Mouse (Mus musculus) spleen, adult 18-20 months (tissue): ENCODE data around the gene Adarb1.

Experiments used
- DNase-seq, 2 experiments: peaks; one replicate each; pipeline ENCODE4 v3.0.0; 2022; ENCODE audit warnings: mixed read lengths in 2 of 2

Adarb1 gene

DNA sequence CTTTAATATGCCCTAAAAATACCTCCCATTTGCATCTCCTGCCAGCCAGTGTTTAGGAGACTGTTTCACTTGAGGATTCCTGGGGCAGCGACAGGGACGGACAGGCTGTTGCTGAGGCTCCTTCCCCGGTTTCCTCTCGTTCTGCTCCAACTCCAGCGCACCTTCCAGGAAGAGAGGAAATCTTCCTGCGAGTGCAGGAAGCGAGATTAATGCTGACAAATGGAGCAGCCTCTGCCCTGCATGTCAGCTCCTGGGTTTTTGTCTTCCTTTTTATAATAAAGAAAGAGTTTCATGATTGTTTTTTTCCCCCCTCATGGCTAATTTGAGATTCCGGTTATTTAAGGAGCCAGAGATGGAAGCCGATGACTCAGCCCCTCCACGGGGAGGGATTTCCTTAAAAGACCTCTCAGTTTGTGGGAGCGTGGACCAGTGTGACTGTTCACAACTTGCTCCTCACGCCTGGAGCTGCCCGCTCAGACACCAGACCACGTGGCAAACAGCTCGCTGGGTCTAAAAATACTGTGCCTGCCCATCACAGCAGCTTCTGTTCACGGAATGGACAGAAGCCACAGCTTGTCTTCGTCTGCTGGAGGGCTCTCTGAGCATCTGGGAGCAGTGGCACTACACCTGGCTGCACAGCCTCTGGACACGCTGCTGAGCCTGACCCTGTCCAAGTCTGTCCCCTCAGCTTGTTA is 16.5 kb upstream of the Adarb1 start:
- DNase-seq = no peak

DNA sequence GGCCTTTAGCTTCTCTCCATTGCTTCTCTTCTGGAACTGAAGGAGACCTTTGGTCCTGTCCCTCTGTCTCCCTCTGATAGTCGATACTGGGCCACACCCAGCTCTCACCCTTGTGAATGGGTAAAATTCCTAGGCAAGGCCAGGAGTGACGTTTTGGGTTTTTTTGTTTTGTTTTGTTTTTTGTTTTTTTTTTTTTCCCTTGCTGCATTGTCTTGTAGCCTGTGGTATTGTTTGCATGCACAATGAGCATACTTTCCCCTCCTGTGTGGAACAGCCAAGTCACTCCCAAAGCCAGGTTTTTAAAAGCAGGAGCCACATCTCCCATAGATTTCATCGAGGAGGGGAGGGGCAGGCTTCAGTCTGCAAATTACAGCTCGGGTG is 16.0 kb upstream of the Adarb1 start:
- no peak for DNase-seq

DNA sequence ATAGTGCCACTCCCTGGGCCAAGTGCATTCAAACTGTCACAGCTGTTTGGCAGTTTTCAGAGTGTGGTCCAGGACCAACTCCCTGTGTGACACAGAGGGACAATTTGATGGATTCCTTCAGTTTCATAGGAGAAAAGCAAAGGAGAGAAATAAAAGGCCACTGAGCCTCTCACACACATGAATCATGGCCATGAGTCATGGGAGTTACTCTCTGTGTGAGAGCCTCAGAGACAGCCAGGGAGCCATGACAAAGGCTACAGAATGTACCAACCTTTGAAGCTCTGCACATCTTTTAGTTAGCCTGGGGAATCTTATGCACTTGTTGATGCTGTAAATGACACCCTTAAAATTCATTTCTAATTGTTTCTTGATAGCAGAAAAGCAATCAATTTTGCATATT is 12.7 kb upstream of the Adarb1 start:
- DNase-seq = no peak

DNA sequence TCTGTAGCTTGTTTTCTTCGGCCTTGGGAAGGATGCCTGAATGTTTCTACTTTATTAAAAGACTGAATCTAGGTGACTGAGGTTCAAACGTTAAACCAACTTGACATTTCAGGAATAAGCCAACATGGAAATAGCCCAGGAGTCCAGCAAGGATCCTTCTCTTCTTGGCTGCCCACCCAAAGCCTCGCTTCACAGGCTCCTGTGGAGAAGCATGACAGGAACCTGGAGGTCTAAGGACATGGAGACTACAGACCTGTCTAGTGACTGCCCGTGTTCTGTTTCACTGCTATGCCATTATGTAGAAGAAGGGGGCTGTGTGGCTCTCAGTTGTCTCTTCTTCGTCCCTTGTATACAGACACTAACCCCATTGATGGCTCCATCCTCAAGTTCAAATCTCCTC is 11.9 kb upstream of the Adarb1 start:
- no peak for DNase-seq

DNA sequence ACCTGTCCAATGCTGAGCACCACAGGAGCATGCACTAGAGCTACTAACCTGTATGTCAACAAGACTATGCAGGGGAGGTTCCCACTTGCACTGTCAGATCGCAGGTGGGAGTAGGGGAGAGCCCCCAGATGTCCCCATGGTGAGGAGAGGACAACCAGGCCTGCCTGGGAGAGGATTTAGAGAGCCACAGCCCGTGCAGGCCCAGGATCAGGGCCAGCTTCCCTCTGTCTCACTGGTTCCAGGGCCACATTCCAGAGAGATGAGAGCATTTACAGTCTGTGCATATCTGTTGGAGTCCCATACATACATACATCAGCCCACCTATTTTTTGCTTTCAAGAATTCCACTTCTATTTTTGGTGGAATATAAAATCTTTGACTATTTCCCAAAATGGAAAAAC is 9.5 kb upstream of the Adarb1 start:
- DNase-seq = no peak

DNA sequence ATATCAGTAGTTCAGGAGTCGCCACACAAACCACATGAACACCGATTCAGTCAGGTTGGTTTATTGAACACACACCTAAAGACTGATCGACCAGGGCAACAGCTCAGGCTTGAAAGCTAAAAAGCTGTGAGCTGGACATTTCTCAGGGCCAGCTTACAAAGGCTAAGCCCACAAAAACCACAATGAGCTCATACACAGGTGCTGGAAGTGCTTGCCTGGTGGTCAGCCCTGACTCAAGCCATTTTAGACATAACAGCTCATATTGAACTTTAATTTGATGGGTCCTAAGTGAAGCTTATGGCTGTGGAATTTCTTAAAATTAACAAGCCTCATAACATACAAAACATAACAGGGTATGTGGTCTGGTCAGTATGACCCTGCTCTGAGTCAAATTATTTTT is 2.1 kb upstream of the Adarb1 start:
- DNase-seq = no peak

DNA sequence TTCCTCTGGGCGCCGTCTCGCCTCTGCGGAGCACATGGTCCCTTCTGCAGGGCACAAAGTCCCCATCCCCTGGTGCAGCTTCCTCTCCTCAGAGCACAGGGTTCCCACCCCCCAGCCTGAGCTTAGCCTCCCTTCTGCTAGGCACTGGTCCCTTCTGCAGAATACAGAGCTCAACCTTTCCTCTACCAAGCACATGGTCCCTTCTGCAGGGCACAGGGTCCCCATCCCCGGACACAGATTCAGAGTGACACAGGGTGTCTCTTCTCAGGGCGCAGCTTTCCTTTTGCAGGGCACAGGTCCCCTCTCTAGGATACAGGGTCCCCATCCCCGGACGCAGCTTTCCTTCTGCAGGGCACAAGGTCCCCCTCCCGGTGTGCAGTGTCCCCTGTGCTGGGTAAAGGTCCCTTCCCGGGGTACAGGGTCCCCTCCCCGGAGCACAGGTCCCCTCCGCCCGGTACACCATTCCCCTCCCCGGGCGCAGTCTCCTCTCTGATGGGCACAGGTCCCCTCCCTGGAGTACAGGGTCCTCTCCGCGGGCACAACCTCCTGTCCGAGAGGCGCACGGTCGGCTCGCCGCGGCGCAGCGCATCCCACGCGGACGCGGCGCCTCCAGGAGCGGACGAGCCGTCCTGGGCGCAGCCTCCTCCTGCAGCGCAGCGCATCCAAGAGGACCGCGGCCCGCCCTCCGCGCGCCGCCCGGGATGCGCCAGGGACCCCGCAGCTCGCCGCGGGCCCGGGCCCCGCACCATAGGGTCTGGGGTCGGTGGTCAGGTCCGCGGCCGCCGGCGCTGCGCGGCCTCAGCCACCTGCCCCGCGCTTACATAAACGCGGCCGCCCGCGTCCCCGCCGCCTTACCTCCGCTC is 599 bp downstream of the Adarb1 start:
- DNase-seq = peak in 1 of 2 experiments; percentile 24

DNA sequence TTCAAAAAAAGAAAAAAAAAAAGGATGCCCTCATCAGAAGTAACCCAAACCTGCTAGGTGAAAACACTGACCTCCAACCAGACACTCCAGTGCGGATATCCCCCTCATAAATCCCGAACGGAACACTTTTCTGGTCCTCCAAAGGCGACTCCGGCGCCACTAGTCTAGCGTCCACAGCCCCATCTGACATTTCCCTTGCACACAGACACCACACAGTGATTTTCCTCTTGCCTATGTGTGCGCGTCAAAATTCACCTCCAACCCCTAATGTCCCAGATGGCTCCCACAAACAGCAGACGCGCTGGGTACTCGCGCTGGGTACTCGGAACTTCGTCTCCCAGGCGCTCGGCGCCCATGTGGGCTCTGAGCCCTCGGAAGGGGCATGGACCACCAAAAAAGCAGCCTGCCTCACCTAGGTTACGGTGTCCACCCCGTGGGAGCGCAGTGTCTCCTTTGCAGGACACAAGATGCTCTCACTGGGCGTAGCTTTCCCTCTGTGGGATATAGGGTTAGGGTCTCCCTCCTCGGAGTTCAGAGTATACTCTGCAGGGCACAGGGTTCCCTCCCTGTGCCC is 1.3 kb downstream of the Adarb1 start:
- no peak for DNase-seq

DNA sequence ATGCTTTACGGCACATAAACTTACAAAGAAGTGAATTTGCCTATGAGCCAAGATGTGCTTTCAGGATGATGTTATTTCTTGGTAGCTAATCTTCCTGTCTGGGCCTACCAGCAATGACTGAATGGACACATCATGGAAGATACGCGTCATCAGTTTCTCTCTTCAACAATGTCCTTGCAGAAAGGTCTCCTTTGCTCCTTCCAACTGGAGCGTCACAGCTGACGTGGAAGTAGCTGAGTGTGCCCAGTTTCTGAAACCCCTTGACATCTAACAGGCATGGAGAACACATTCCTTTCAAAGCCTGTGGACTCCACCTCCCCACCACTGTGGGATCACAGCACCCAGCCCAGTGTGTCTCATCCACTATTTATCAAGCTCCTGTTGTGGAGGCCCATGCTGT is 2.2 kb downstream of the Adarb1 start:
- no peak for DNase-seq

DNA sequence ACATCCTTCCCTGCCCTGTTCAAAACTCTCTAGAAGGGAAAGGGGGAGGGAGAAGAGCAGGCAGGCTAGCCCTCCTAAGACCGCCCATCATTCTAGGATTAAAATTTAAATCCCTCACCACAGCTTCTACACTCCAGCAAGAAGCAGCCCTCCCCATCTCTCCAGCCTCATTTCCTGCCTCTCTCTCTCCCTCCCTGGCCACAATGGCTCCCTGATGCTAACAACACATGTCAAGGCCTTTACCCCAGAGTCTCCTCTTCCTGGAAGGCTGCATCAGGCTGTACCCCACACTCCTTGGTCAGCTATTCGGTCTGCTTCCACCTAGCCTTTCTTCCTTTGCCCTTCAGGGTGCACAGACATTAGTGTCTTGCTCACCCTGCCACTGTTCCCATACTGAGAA is 4.3 kb downstream of the Adarb1 start:
- no peak for DNase-seq

DNA sequence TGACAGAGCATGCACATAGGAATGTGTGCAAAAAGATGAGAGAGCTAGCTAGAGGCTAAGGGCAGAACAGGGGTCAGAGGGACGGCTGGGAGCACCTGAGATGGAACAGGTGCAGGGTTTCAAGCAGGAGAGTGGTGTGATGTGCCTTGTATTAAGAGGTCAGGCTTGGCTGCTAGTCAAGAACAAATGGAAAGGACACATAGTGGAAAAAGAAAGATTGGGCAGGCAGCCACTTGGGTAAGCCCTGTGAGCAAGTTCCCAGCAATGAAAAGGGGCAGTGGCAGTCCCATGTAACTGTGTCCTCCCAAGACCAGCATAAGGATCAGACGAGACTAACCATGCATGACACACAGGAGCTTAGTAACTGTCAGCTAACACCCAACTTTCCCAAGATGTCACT is 8.9 kb downstream of the Adarb1 start:
- DNase-seq = no peak

DNA sequence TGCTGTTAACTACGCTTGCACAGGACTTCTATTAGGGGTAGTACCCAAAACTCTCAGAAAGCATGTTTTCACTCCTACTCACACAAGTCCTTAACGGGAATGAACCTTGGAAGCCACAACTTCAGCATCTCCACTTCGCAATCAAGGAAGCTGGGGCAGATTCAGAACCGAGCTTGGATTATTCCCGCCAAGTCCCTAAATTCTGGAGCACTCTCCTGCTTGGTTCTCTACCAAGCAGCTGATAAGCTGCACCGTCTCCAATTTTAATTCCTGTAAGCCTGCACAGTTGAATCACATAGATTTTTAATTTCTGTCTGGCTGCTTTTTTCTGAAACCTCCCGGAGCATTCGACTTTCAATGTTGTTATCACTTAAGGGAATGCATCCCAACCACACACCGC is 9.8 kb downstream of the Adarb1 start:
- DNase-seq = no peak

DNA sequence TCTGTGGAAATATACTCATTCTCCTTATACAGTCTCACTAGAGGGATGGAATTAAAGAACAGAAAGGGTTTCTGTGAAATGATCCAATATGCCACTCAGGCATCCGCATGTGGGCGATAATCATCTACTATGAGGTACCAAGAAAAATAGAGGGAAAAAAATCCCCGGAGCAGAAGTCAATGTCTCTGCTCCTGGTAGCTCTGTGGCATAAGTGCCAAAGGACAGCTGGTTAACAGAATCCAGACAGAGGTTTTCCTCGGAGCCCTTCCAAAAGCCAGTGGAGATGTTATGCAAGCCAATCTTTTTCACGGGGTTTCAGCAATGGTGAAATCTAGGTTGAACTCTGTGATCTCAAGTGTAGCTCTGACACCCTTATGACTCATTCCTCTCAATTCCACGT is 11.6 kb downstream of the Adarb1 start:
- no peak for DNase-seq

DNA sequence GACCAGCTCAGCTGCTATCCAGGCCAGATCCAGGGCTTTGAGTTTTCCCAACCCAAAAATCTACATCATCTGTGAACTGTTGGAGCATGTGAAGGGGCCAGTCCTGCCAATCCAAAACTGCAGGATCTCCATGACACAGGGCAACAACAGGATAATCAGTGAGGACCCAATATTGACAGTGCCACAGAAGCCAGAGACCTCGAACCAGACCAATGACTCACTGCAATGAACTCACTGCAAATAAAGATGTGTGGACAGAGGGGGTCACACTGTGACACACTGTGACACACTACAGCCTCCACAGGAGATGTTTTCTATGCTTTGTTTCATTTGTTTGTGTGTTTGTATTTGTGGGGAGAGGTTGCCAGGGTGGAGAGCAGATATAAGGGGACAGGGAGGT is 15.6 kb downstream of the Adarb1 start:
- DNase-seq = no peak

DNA sequence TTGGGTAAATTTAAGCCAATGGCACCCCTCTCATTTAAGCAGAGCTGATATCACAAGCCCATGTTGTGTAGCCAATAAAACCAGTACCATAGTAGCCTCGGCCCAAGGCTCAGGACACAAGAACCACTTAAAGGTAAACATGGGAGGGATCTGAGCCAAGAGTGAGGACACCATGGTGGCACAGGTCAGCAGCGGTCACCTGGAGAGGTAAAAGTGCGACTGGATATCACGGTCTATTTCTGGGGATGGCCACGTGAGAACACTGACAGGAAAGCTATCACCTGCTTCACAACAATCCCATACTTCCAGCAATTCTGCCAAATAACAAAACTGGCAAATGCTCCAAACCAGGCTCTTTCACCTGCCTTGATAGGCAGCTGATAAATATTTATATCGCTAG is 17.0 kb downstream of the Adarb1 start:
- no peak for DNase-seq

DNA sequence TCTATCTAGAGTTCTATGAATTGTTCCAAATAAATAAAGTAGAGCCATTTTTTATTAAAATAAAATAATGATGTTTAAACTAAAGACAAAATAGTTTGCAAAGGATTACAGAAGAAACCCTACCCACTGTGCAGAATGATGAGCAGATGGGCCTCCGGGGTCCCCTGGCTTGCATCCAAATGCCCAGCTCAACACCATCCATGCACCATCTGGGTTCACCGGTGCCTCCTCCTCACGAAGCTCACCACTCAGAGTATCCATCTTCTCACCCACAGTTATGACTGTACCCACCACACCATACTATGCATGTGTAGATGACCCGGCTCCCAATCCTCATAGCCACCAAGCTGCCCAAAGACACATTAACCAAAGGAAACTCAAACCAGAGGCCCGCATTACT is 18.1 kb downstream of the Adarb1 start:
- no peak for DNase-seq

DNA sequence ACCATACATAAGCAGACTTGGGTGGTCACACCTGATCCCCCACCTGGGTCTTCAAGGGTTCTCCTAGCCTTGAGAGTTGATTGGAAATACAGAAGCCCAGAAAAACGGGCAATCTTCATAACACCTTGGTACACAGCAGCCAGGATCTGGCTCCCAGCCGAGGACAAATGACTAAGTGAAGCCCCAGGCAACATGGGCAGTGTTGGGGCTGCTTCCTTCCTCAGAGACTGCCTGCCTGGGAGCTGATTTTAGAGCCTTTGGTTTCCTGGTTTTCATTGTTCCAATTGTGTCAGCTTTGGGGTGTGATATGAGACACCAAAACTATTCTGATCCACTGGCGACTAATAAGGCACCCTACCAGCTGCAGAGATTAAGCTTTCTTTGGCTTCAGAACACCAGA is 20.0 kb downstream of the Adarb1 start:
- DNase-seq = no peak

DNA sequence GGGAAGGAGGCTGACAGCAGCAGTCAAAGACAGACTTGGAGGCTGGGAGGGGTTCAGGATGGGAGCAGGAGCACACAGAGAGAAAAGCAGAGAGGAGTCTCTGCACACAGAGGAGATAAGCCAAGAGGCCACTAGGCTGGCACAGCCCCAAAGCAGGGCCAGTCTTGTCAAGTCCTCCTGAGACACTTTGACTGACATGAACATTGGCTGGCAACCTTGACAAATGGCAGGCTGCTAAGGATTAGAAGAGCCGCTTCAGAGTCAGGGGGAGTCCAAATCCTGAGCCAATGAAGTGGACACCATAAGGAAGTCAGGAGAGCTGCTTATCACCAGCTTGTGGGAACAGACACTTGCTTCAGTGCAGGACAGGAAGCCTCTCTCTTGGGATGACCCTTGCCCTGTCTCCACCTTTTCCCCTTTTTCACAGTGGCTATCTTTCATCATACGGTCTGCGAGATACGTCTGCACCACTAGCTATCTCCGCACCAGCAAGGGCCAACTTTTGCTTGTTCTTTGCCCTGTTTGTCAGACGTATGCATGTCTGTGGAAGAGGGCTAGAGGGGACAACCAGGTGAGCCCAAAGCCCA is 20.9 kb downstream of the Adarb1 start:
- no peak for DNase-seq

DNA sequence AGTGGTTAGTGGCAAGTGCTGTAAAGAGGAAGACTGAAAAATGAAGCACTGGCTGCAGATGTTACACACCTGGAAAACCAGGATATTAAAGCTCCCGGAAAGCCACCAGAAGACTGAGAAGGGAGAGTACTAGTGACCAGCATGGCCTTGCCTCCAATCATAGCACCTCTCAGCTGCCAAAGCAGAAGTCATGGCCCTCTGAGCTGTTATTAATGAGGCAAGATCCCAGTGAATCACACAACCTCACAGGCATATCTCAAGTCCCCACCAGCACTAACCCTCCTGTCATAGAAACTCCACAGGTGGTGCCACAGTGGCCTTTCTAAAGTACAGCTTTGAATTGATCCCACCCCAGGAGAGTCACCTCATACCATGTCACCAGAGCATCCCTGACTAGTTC is 22.1 kb downstream of the Adarb1 start:
- no peak for DNase-seq

DNA sequence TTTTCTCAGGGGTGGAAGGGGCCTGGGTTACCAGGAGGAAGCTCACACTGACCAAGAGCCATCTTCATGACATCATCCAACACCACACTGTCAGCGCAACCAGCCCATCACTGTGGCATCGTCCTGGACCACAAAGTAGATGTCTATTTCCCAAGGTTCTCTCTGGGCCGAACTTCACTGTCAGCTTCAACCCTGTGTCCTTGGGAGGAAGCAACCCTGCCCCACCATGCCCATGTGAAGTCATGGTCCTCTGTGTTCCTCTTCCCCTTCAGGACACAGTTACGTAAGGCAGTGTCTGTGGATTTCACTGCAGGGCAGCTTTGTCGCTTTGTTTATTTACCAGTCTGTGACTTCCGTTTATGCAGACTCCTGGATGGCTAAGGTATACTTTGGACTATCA is 27.0 kb downstream of the Adarb1 start:
- no peak for DNase-seq

DNA sequence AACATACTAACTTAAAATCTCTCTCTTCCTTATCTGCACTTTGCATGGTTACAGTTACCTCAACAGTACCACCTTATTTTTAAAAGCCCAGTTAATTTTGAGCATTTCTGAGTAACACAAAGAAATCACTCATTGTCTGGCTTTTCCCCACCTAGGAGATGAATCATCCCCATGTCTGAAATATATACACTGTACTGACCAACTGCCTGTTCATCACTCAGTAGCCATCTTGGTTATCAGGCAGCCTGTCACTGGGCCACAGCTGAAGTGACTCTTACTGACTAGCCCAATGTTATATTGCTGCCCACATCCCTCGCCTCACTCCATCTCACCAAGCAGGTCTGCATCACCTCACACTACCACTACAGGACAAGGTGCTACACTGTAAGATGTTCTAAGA is 30.5 kb downstream of the Adarb1 start:
- DNase-seq = no peak

DNA sequence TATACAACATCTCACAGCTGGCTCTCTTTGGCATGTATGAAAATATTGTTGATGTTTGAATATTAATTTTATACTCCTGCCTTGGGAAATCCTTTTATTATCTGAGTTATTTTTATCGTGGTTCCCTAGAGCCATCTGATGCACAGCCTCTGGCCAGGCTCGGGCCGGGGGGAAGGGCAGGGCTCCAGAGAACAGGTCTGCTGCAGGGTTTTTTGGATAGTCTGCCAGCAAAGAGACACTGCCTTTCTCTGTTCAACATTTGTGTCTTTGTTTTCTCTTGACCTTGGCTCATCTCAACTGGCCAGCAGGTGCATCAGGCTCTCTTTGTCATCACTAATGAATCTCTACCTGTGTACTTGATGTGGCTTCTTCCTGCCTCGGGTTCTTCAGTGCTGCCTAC is 32.3 kb downstream of the Adarb1 start:
- DNase-seq = no peak

DNA sequence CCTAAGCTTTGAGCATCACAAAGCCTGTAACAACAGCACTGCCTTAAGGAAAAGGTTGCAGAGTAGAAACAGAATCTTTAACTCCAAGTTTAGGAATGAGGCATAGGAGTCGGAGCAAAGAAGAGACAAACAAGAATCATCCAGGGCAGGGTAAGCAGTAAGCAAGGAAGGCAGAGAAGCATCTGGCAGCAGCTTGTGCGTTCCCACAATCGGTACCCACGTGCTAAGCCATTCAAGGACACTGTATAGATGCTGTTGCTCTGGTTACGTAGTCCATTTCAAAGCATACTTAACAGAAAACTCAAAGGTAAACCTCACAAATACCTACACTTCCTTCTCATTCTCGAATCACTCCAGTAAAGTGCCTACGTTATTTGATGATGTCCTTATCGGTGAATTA is 35.0 kb downstream of the Adarb1 start:
- no peak for DNase-seq

DNA sequence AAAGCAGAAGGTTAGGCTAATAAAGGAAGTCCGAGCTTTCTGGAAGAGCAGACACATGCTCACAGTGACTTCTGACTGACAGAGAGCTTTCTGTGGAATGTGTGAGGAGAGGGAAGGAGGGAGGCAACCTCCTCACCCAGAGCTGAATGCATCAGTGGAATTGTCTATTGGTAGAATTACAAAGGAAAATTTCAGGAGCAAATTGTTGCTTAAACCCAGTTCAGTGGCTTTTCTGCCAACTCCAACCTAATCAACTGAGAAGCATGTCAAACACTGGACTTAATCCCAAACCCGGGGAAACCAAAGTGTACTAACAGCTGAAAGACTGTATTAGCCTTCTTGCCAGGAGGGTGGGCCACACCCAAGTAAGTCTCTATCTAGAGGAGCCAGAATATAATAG is 36.9 kb downstream of the Adarb1 start:
- DNase-seq = no peak
